Mouse (Mus musculus): ENCODE data around the gene Klc3. TPM values are rescaled to one million over a fixed set of nuclear protein-coding genes. Genes with fewer than 3 reads are reported as not detected.
A peak's percentile ranks its signal among the peaks of the same experiment; 100 is the strongest.

Klc3 gene
- polyA plus RNA-seq, 1 experiment from 2014 or later = 1.1 TPM

DNA sequence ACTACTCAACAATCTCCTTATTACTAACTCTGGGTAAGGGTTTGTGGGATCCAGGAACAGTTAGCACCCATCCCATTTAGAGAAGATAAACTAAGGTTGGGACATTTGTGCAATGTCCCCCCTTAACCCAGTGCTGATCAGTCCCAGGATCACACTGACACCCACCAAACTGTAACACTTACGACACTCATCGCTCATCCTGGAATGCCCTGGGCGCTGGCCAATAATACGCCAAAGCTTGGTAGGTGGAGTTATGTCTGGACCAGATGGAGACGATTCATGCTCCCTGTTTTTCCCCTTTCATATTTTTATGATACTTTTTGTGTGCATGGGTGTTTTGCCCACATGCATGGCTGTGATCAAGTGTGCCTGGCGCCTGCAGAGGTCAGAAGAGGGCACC is 26.5 kb upstream of the Klc3 start:
- 94% methylated on average over 6 of the region's 6 CpGs for WGBS
- H3K9me3 ChIP-seq (ENCODE audit: control insufficient read depth, low read length) = no peaks in the 10 kb centered on the region
- ATAC-seq (ENCODE audit: low FRiP score) (no peak), DNase-seq (ENCODE audit: low spot score) (no peak)
- no peak overlapping the region for H3K27ac ChIP-seq
- H3K36me3 ChIP-seq (replicated peaks; ENCODE audit: control insufficient read depth, insufficient read depth) = peaks cover 100% of the 10 kb centered on the region
- H3K4me2 ChIP-seq (replicated peaks) = no peak overlapping the region
- H3K4me1 ChIP-seq (replicated peaks; ENCODE audit: control insufficient read depth, insufficient read depth, low read length) = no peaks in the 10 kb centered on the region
- no peak overlapping the region for H3K4me3 ChIP-seq (replicated peaks; ENCODE audit: low read length)
- no peaks in the 10 kb centered on the region for H3K27me3 ChIP-seq (ENCODE audit: control insufficient read depth, insufficient read depth, low read length)
- H3K9ac ChIP-seq = no peak overlapping the region

GRCm38 (mm10) chr7:19429726-19430125 is 25.8 kb upstream of the Klc3 start:
- Histone ChIP-seq H3K36me3 (replicated peaks; ENCODE audit: control insufficient read depth, insufficient read depth) (peaks cover 100% of the 10 kb centered on the region), H3K9me3 (ENCODE audit: control insufficient read depth, low read length) (no peaks in the 10 kb centered on the region), H3K4me3 (replicated peaks; ENCODE audit: low read length) (no peak overlapping the region), H3K27me3 (ENCODE audit: control insufficient read depth, insufficient read depth, low read length) (no peaks in the 10 kb centered on the region), H3K4me1 (replicated peaks; ENCODE audit: control insufficient read depth, insufficient read depth, low read length) (no peaks in the 10 kb centered on the region), H3K9ac (no peak overlapping the region), H3K4me2 (replicated peaks) (no peak overlapping the region), H3K27ac (no peak overlapping the region)
- WGBS = 67% methylated on average over 8 of the region's 8 CpGs
- DNase-seq (ENCODE audit: low spot score) (no peak), ATAC-seq (ENCODE audit: low FRiP score) (no peak)

GRCm38 (mm10) chr7:19427999-19428650 is 24.2 kb upstream of the Klc3 start:
- Histone ChIP-seq H3K27ac (no peak overlapping the region), H3K36me3 (replicated peaks; ENCODE audit: control insufficient read depth, insufficient read depth) (peaks cover 85% of the 10 kb centered on the region), H3K9me3 (ENCODE audit: control insufficient read depth, low read length) (no peaks in the 10 kb centered on the region), H3K4me3 (replicated peaks; ENCODE audit: low read length) (no peak overlapping the region), H3K27me3 (ENCODE audit: control insufficient read depth, insufficient read depth, low read length) (no peaks in the 10 kb centered on the region), H3K9ac (no peak overlapping the region), H3K4me1 (replicated peaks; ENCODE audit: control insufficient read depth, insufficient read depth, low read length) (no peaks in the 10 kb centered on the region), H3K4me2 (replicated peaks) (no peak overlapping the region)
- no peak for DNase-seq (ENCODE audit: low spot score)
- WGBS = 64% methylated on average over 15 of the region's 15 CpGs
- ATAC-seq (ENCODE audit: low FRiP score) = no peak

- DNase-seq (ENCODE audit: low spot score) (no peak), ATAC-seq (ENCODE audit: low FRiP score) (no peak)
- Histone ChIP-seq H3K36me3 (replicated peaks; ENCODE audit: control insufficient read depth, insufficient read depth) (peaks cover 72% of the 10 kb centered on the region), H3K27me3 (ENCODE audit: control insufficient read depth, insufficient read depth, low read length) (no peaks in the 10 kb centered on the region; the same call in 1 of the 2 replicates), H3K4me2 (replicated peaks) (no peak overlapping the region), H3K9ac (no peak overlapping the region), H3K4me3 (replicated peaks; ENCODE audit: low read length) (no peak overlapping the region), H3K9me3 (ENCODE audit: control insufficient read depth, low read length) (no peaks in the 10 kb centered on the region), H3K4me1 (replicated peaks; ENCODE audit: control insufficient read depth, insufficient read depth, low read length) (no peaks in the 10 kb centered on the region), H3K27ac (no peak overlapping the region)
- 85% methylated on average over 6 of the region's 6 CpGs for WGBS
These were observed 23.0 kb upstream of the Klc3 start for GRCm38 (mm10) chr7:19426888-19427287.

GRCm38 (mm10) chr7:19426349-19426748 is 22.4 kb upstream of the Klc3 start:
- peaks cover 67% of the 10 kb centered on the region for H3K36me3 ChIP-seq (replicated peaks; ENCODE audit: control insufficient read depth, insufficient read depth)
- ATAC-seq (ENCODE audit: low FRiP score) = no peak

DNA sequence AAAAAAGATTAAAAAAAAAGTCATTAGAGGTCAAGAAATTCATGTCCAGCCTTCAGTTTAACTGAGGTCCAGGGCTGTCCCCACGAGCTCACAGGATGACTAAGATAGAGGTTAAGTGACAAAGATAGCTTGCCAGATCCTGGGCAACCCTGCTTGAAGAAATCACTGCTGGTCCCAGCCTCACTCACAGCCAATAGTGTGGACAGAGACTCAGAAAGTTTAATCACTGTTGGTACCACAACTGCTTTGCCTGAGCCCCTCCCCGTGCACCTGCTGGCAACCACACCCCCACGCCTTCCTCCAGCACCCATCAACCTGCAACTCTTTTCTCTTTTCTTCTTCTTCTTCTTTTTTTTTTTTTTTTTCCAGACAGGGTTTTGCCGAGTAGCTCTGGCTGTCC is 20.1 kb upstream of the Klc3 start:
- Histone ChIP-seq H3K4me1 (replicated peaks; ENCODE audit: control insufficient read depth, insufficient read depth, low read length) (no peaks in the 10 kb centered on the region), H3K9me3 (ENCODE audit: control insufficient read depth, low read length) (no peaks in the 10 kb centered on the region), H3K27me3 (ENCODE audit: control insufficient read depth, insufficient read depth, low read length) (peaks cover 21% of the 10 kb centered on the region), H3K9ac (no peak overlapping the region), H3K4me3 (replicated peaks; ENCODE audit: low read length) (no peak overlapping the region), H3K27ac (no peak overlapping the region), H3K4me2 (replicated peaks) (no peak overlapping the region), H3K36me3 (replicated peaks; ENCODE audit: control insufficient read depth, insufficient read depth) (peaks cover 44% of the 10 kb centered on the region)
- DNase-seq (ENCODE audit: low spot score) (no peak), ATAC-seq (ENCODE audit: low FRiP score) (no peak)
- WGBS = 61% methylated on average over 4 of the region's 4 CpGs

More at GRCm38 (mm10) chr7:19426349-19426748, 22.4 kb upstream of the Klc3 start:
- Histone ChIP-seq H3K27me3 (ENCODE audit: control insufficient read depth, insufficient read depth, low read length) (no peaks in the 10 kb centered on the region; the same call in 1 of the 2 replicates), H3K4me3 (replicated peaks; ENCODE audit: low read length) (no peak overlapping the region), H3K27ac (no peak overlapping the region), H3K9ac (no peak overlapping the region), H3K9me3 (ENCODE audit: control insufficient read depth, low read length) (no peaks in the 10 kb centered on the region), H3K4me1 (replicated peaks; ENCODE audit: control insufficient read depth, insufficient read depth, low read length) (no peaks in the 10 kb centered on the region), H3K4me2 (replicated peaks) (no peak overlapping the region)
- 78% methylated on average over 6 of the region's 6 CpGs for WGBS
- DNase-seq (ENCODE audit: low spot score) = no peak

DNA sequence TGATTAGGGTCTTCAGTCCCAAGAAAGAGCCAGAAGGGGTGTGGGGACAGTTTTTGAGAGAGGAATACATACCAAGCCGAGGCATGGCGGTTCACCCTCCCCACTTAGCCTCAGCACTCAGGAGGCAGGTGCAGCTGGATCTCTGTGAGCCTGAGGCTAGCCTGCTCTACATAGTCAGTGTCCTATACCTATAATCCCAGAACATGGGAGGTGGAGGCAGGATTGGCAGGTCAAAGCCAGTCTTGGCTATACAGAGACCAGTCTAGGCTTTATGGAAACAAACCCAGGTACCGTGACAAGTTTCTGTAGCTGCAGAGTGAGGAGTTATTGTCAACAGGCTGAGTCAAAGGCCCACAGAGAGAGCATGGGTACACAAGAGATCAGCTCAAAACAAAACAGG is 19.2 kb upstream of the Klc3 start:
- Histone ChIP-seq H3K4me1 (replicated peaks; ENCODE audit: control insufficient read depth, insufficient read depth, low read length) (no peaks in the 10 kb centered on the region), H3K4me3 (replicated peaks; ENCODE audit: low read length) (no peak overlapping the region), H3K27ac (no peak overlapping the region), H3K9ac (no peak overlapping the region), H3K9me3 (ENCODE audit: control insufficient read depth, low read length) (no peaks in the 10 kb centered on the region), H3K4me2 (replicated peaks) (no peak overlapping the region), H3K36me3 (replicated peaks; ENCODE audit: control insufficient read depth, insufficient read depth) (peaks cover 34% of the 10 kb centered on the region), H3K27me3 (ENCODE audit: control insufficient read depth, insufficient read depth, low read length) (peaks cover 29% of the 10 kb centered on the region)
- DNase-seq (ENCODE audit: low spot score) (no peak), ATAC-seq (ENCODE audit: low FRiP score) (no peak)
- 85% methylated on average over 3 of the region's 3 CpGs for WGBS

DNA sequence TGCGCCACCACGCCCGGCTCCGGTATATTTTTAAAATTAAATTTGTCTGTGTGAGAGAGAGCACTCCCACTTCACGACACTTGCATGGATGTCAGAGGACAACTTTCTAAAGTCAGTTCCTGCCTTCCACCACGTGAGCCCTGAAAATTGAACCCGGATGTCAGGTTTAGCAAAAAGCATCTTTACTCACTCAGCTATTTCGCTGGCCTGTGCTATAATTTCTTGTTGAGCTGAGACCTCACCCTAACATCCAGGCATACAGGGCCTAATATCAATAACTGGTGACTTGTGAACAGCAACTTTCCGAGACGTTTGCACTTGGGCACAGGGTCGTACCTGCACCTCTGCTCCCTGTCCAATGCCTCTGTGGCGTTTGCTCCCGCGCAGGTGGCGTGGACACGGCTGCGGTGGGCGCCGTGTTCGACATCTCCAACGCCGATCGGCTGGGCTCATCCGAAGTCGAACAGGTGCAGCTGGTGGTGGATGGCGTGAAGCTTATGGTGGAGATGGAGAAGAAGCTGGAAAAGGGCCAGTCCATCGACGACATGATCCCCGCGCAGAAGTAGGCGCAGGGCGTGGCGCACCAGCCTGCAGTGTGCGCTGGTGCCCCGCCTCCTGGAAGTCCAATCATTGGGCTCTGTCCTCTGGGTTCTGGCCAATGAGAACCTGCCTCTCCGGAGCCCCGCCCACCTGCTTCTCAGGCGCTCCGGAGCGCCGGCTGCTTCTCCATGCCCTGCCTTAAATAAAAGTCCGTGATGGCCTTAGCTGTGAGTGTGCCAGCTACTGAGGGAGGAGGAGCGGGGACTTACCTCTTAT is 17.1 kb upstream of the Klc3 start:
- Histone ChIP-seq H3K27me3 (ENCODE audit: control insufficient read depth, insufficient read depth, low read length) (peaks cover 36% of the 10 kb centered on the region), H3K4me3 (replicated peaks; ENCODE audit: low read length) (peak overlapping the region; percentile 41), H3K9me3 (ENCODE audit: control insufficient read depth, low read length) (no peaks in the 10 kb centered on the region), H3K4me2 (replicated peaks) (peak overlapping the region; percentile 88), H3K9ac (peak overlapping the region; percentile 54), H3K27ac (no peak overlapping the region), H3K4me1 (replicated peaks; ENCODE audit: control insufficient read depth, insufficient read depth, low read length) (no peaks in the 10 kb centered on the region), H3K36me3 (replicated peaks; ENCODE audit: control insufficient read depth, insufficient read depth) (peaks cover 14% of the 10 kb centered on the region)
- WGBS = 12% methylated on average over 43 of the region's 43 CpGs
- DNase-seq (ENCODE audit: low spot score) = peak; percentile 83
- peak; percentile 96 for ATAC-seq (ENCODE audit: low FRiP score)

- Histone ChIP-seq H3K9me3 (ENCODE audit: control insufficient read depth, low read length) (no peaks in the 10 kb centered on the region), H3K27me3 (ENCODE audit: control insufficient read depth, insufficient read depth, low read length) (peaks cover 36% of the 10 kb centered on the region), H3K4me3 (replicated peaks; ENCODE audit: low read length) (0 out of 2 replicates have a peak overlapping the region, but pooled peaks have one; percentile 3)
These were observed 16.2 kb upstream of the Klc3 start for GRCm38 (mm10) chr7:19420121-19420520.

More at GRCm38 (mm10) chr7:19420121-19420520, 16.2 kb upstream of the Klc3 start:
- no peak overlapping the region for H3K4me2 ChIP-seq (replicated peaks)
- DNase-seq (ENCODE audit: low spot score) (no peak), ATAC-seq (ENCODE audit: low FRiP score) (no peak)
- H3K9ac ChIP-seq = no peak overlapping the region
- H3K27ac ChIP-seq = no peak overlapping the region
- no peaks in the 10 kb centered on the region for H3K4me1 ChIP-seq (replicated peaks; ENCODE audit: control insufficient read depth, insufficient read depth, low read length)
- peaks cover 5% of the 10 kb centered on the region for H3K36me3 ChIP-seq (replicated peaks; ENCODE audit: control insufficient read depth, insufficient read depth)
- 9% methylated on average over 28 of the region's 28 CpGs for WGBS

Measured in hindbrain, embryonic 14.5 days (tissue).